Mouse (Mus musculus): Measurements from ENCODE around the gene Ppp1r3e.

Gene Ppp1r3e

DNA sequence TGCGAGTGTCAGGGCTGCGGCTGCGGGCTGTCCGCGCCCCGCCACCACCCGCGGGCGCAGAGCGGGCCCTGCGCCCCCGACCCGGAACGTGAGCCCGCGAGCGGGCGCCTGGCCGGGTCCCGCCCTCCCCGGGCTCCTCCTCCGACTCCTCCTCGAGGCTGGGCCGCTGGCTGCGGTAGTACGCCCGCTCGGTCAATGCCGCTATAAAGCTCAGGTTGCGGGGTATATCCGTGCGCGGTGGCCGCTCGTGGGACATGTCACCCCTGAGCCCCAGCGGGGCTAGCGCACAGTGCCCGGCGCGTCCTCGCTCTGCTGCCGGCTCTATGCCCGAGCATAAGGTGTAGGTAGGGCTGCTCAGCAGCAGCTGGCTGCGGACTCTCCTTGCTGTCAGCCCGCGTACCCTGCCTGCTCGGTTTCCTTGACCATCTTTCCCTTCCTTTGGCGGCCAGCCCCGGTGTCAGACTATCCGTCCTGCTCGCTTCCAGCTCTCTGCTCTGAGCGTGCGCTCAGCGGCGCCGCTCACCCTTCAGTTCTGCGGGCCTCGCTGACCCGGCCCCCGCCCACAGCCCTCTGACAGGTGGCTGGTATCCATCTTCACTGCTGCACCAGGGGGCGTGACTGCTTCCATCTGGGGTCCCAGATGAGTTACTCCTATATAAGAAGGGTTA lies at the start of gene Ppp1r3e:
Ppp1r3e (minus strand) TSS at position 503 of the 668 bp plus-strand sequence.
- peak; percentile 75 to 77 for DNase-seq

DNA sequence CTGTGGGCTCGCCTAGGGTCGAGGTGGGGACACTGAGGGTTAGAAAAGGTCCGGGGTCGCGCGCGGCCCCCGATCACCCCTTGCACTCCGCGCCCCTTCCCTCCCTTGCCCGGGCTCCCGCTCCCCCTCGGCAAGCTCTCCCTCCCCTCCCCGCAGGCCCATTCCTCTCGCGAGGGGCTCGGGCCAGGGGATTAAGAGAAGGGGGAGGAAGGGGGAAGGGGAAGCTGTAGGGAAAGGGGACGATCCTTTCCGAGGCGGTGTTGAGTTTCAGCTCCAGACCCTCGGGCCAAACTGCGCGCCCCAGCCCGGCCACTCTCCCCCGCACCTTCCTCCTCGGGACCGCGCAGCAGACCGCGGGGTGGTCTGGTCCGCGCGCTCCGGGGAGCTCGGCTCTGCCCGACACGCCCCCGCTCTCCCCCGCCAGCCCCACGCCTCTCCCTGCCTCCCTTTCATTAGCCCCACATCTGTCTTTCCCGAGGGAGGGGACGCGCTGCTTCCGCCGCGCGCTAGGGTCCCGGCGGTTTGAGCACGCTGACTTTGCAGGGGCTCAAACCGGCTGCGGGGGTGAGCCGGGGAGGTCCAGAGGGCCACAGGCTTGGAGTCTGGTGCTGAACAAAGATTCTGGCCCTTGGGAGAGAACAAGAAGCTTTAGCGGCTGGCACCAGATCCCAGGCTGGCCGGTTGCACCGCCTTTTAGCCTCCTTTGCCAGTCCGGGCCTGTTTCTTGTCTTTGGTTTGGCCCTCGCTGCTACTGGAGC lies 49.2 kb upstream of the Ppp1r3e start:
- peak in 1 of 2 experiments; percentile 15 for DNase-seq

DNA sequence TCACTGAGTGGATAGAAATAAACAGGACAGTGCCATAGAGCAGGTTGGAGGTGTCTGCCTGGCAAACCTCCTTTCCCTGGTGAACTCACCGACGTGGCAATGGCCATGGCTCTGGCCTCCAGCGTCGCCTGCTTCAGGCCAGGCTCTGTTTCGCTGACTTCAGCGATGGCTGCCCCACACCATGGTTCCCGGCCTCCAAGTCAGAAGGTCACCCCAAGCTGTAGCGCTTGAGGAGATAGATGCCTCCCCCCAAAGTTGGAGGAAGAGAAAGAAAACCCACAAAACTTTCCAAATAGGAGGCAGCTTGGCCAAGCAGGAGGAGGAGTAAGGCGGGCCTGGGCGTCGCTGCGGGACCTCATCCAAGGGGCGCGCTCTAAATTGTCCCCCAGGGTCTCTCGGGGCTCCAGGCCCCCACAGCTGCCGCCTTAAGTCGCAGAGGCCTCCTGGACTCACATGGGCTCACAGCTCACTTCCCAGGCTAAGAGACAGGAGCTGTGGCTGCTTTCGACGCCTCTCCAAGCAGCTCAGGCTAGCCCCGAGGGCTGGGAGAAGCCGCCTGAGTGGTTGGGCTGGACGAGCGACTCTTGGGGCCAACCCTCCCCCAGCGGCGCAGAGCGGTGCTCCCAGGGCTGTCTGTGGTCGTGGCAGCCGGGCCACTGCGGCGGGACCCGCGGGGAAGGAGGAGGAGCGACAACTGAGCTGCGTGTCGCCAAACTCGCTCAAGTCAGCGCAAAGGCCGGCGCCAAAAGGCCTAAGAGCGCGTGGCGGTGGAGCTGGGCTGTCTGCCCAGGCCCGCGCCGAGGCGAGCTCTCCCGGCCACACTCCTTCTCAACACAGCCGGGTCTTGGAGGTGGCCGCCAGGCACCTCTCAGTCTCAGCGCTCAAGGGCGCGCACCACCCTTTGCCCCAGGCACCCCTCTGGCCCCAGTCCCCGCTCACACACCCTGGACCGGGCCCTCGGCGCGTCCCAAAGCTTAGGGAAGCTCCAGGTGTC lies 48.3 kb upstream of the Ppp1r3e start, which contains the start of gene Efs:
Efs (minus strand) TSS at position 778 of the 994 bp plus-strand sequence.
- DNase-seq: peak; percentile 48 to 51

DNA sequence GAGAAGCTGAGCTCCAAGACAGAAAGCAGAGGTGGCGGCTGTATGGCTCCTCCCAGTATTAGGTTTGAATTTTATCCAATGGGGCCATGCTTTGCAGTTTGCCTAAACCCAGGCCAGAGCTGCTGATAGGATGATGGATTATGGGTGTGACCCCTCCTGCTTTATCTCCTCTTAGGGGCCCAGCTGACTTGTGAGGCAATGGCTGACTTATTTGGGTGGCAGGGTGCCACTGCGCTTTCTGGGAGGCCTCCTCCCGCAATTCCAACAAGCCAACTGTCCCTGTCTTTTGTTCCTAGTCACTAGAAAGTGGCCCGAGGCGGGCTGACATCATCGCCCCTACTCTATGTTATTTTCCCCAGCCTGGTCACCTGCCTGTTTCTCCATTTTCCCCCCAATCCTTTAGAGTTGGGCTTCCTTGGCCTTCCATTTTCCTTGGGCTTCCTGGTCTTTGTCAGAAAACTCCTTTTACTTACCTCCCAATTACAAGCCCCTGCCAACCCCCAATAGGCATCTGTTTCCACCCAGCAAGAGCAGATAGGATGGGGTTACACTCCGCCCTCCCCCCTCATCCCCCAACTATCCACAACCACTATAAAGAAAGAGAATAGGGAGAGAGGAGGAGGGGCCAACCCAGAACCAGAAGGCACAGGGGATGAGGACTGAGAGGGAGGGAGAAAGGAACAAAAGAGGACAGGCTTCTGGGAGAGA lies 47.4 kb upstream of the Ppp1r3e start:
- no peak for DNase-seq

DNA sequence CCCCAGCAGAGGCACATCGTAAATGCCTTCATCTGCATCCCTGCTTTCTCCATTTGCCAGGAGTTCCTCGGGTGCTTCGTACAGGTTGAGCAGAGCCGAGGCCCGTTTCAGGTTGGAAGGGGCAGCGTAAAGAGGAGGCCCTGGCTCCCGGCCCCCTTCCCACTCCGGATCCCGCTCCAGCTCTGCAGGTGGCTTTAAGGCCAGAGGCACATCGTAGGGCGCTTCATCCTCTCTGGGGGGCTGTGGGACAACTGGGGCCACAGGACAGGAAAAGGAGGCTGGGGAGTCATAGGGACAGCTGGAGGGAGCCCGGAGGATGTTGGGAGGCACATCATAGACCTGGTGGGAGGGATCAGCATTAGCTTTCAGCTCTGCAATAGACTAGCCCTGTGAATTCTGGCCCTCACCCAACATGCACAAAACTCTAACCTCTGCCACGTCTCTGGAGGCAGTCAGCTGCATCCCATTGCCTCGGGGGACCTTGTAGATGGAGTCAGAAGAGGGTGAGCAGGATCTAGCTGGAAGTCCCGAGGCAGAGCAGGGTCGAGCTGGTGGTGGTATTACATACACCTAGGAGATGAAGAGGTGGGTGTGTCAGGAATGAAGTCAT lies 42.8 kb upstream of the Ppp1r3e start:
- no peak for DNase-seq

DNA sequence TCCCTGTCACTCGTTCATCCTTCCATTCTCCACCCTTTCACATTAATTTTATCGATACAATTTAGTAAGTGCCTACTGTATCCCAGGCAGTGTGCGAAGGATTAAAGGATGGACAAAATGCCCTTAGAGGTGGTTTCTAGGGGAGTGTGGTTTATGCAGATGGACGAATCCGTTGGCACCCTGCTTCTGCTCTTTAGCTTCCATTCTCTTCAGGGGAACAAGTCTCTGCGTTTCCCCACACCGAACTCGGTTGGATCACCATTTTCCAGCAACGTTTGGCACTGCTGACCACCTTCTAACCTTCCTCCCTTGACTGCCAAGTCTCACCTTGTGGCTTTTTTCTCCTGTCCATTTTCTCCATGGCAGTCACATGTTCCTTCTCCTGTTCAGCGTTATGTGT lies 36.0 kb upstream of the Ppp1r3e start:
- peak; percentile 16 to 40 for DNase-seq

DNA sequence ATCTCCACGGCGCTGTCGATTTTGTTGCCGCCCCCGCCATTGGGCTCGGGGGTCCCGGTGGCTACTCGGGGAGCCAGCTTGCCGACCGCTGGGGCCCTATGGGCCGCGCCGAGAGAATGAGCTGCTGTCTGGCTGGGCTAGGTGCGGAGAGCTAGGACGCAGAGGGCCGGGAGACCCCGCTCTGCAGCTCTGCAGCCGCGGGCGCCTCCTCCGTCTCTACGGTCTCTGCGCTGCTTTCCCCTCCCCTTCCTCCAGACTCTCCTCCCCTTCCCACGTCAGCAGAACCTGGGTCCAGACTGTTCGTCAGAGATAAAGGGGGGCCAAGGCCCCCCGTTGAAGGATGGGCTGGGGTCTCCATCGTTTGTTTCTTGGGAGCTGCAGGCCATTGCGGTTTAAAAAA lies 35.5 kb upstream of the Ppp1r3e start, which contains the start of gene Slc22a17:
Slc22a17 (minus strand) TSS at position 247 of the 400 bp plus-strand sequence.
- peak; percentile 75 to 79 for DNase-seq

DNA sequence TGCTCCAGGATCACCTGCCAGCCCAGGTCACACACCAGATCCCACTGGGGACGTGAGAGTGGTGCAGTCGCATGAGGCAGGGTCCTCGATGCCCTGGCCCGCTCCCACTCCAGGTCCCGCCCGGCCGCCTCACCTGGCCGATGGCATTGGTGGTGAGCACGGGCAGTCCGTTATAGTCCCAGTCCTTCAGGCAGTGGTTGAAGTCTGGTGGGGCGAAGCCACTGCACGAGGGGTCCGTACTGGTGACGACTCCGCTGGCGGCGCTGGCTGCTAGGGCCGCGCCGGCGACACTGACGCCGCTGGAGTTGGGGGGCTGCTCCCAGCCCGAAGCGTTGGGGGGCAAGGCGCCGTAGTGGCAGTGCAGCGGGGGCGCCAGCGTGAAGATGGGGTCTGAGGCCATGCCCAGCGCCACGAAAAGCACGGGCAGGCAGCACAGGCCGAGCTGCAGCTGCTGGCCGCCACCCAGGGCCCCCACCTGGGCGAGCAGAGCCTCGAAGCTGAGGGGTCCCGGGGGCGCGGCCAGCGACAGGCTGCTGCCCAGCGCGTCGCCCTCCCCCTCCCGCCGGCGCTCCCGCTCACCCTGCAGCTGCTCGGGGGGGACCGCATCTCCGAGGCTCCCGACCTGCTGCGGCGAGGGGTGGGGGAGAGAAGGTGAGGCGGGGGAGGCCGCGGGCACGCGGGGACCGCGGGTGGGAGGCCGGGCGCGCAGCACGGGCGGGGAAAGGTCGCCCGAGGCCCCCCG lies 34.9 kb upstream of the Ppp1r3e start:
- DNase-seq: peak; percentile 32 to 55

DNA sequence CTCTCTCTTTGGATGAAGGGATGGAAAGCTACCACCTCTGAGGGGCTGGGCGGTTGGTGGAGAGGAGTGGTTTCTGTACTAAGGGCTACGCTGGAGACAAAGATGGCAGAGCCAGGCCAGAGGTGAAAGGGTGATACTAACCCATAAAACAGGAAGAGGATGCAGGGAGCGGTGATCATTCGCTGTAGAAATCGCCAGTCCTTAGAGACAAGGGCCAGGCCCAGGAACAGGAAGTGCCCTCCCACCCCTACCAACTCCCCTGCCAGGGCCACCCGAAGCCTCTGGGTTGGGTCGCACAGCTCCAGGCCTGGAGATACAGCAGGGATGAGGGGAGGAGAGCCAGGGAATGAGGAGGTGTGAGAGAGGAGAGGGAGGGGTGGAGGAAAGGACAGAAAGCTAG lies 31.3 kb upstream of the Ppp1r3e start:
- no peak for DNase-seq

DNA sequence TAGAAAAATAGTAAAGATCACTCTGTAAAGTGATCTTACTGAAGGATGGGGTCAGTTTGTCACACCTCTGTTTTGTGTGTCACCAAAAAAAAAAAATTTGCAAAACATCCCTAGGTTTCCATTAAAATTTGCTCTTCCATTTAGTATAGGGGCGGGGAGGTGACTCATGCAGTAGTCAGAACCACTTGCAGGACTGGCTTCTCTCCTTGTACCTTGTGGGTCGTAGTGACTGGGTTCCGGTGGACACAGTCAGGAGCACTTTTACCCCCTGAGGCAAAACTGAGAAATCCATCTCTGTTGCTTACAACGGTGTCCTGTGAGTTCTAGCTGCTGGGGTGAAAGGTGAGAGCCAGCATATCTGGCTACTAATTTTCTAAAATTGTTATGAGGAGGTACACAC lies 26.3 kb upstream of the Ppp1r3e start:
- DNase-seq: no peak

DNA sequence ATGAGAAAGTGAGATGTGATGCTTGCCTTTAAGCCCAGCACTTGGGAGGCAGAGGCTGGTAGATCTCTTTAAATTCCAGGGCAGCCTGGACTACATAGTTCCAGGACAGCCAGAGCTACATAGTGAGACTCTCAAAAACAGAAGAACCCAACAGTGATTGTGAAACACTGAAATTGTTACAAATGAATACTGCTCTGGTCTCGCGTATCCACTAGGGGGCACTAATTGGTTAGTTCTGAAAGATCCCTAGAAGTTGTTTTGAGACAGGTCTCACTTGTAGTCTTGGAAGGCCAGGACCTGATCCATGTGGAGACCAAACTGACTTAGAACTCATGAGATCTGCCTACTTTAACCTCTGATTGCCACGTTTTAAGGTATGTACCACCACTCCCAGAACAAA lies 23.0 kb upstream of the Ppp1r3e start:
- peak; percentile 61 to 70 for DNase-seq

DNA sequence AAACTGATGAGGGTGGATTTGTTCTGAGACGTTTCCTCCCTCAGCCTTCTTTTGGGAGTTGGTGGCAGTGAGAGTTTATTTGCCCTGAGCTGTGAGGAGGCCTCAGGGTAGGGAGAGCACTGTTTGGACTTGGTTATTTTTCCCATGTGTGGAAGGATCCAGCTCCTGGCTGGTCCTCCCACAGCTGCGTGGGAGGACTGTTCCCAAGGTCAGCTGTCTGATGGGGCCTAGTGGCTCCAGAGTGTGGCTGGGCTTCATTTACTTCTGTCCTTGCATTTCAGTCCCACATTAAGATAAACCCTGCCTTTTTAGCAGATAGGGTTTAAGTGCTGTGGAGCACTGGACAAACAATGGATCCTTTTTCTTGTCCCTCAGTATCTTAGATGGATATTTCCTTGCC lies 20.1 kb upstream of the Ppp1r3e start:
- DNase-seq: no peak

DNA sequence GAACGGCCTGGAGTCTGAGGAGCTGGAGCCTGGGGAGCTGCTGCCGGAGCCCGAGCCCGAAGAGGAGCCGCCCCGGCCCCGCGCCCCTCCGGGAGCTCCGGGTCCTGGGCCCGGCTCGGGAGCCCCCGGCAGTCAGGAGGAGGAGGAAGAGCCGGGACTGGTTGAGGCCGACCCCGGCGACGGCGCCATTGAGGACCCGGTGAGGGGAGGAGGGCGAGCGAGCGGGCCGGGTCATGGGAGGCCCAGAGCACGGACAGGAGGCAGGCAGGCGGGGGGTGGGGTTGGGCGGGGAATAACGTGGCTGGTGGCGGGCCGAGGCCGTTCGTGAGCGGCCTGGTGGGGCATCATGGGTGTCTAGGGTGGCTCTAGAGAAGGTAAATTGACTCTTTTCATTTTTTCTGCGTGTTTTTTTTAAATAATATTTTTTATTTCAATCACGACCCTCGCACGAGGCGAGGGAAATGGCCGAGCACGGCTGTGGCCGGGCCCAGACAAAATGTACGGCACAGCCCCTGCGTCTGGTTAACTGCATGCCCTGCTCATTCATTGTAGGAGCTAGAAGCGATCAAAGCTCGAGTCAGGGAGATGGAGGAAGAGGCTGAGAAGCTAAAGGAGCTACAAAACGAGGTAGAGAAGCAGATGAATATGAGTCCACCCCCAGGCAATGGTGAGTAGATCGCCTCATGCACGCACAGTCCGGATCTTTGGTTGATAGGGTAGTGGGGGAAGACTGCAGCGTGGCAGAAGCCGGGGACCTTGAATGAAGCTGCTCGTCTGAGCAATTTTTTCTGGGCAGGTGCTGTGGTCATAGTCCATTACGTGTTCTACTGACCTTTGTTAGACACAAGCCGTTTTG lies 17.2 kb upstream of the Ppp1r3e start:
- DNase-seq: peak; percentile 64 to 70

DNA sequence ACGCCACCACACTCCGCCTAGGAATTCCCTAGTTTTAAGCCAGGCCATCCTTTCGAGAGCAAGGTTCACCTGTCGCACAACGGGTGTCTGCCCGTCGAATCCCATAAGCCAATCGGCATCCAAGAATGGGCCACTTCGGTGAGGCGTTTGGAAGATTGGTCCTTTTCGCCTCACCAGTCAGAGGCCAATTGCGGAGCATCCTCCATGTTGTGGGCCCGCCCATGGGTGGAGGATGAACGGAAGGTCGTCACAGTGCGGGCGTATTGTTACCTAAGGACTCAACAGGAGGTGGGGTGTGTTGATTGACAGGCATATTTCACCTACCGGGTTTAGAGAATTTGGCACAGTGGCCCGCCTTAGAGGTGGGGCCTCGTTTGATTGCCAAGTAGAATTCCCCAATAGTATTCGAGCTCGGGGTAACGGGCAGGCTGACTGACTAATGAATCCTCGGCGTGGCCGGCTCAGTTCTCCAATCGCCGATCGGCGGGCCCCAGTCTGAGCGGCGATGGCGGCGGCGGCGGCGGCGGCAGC lies 16.4 kb upstream of the Ppp1r3e start:
- DNase-seq: peak; percentile 96 to 99

DNA sequence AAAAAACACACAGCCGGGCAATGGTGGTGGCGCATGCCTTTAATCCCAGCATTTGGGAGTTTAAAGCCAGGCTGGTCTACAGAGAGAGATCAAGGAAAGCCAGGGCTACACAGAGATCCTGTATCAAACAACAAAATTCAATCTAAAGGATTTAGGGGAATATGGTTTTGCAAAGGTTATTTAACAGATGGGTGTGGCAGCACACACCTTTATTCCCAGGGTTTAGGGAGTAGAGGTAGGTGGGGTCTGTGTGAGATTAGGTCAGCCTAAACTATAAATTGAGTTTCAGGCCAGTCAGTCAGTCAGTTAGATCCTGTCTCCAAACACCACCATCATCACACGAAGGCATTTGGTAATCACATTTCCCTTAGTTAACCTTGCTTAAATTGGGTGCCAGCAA lies 14.8 kb upstream of the Ppp1r3e start, which contains the start of gene Pabpn1:
Pabpn1 (plus strand) TSS at position 301 of the 400 bp plus-strand sequence.
- DNase-seq: no peak

DNA sequence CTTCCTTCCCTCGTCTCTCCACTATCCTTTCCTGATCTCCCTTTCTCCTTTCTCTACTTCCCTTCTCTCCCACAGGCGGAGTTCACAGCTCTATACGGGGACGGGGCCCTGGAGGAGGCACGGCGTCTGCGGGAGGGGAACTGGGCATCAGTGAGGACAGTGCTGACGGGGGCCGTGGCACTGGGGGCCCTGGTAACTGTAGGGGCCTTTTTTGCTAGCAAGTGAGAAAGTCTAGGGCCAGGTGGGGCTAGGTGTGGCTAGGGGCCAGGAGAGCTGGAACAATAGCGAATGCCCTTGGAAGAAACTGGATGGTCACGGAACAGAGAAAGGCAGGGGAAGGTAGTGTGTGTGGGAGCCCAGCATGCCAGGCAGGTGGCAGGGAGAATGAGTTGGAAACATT lies 8.0 kb upstream of the Ppp1r3e start:
- no peak for DNase-seq

DNA sequence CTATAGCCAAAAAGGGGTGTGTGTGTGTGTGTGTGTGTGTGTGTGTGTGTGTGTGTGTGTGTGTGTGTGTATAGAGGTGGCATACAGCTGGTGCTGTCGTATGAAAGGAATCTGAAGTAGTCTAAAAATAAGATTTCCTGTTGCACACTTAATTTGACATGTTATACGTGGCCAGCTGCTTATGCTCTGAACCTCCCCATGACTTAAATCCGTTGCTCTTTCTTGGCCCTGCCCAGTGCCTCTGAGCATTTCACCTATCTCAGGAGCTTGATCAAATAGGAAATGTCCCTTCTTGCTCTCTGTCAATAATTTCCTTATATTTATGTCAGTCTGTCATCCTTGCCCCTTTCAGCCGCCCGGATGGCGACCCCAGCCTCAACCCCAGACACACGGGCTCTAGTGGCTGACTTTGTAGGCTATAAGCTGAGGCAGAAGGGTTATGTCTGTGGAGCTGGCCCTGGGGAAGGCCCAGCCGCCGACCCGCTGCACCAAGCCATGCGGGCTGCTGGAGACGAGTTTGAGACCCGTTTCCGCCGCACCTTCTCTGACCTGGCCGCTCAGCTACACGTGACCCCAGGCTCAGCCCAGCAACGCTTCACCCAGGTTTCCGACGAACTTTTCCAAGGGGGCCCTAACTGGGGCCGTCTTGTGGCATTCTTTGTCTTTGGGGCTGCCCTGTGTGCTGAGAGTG lies 6.8 kb upstream of the Ppp1r3e start:
- DNase-seq: peak in 1 of 2 experiments; percentile 16

DNA sequence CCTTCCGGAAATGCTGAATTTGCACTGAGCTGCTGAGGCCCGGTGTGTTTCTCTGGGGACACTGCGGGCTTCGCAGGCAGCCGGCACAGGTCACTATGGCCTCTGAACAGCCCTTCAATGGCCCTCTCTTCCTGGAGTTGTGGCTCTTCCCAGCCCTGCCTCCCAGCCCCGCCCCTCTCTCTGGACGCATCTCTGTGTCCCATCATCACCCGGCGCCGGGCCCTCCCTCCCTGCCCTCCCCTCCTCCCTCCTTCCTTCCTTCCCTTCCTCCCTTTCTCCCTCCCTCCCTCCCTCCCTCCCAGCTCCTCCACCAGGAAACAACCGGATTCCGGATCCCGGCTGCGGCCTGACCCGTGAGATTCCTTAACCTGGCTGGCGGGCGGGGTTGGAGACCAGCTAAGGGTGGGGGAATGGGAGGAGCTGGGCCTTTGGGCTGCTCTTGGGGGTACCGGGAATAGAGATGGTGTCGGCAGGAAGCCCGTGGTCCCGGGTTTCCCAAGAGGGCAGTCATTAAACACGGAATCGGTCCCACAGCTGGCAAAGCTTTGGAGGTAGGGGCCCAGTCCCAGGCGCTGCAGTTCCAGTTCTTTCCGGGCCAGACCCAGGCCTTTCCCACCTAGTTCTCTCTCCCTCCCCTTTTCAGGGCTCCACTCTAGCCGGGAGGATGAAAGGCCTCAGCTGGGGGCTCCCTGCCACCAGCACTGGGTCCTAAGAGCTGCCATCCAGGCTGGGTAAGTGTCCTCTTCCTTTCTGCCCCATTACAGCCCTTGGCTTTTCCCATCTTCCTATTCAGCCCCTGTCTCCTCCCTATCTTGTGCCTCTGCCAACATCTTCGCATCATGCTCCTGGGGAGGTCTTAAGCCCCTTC lies 6.0 kb upstream of the Ppp1r3e start, which contains the start of the genes Bcl2l2 and Gm20521:
Bcl2l2 (plus strand) TSS at position 224 of the 868 bp plus-strand sequence.
Gm20521 (plus strand) TSS at position 288 of the 868 bp plus-strand sequence.
- DNase-seq: peak; percentile 80 to 88
